Mouse (Mus musculus): ENCODE data around the gene Ung.
A peak's percentile ranks its signal among the peaks of the same experiment; 100 is the strongest.

Gene Ung

GRCm38 (mm10) chr5:114130211-114130605 lies at the start of gene Ung:
Gene Ung (plus strand): TSS chr5:114130386.
- no peak for DNase-seq

- no peak for DNase-seq
These were observed 44.7 kb upstream of the Ung start for GRCm38 (mm10) chr5:114085501-114085900.

GRCm38 (mm10) chr5:114087875-114088480 lies 42.2 kb upstream of the Ung start:
- peak; percentile 61 for DNase-seq

DNA sequence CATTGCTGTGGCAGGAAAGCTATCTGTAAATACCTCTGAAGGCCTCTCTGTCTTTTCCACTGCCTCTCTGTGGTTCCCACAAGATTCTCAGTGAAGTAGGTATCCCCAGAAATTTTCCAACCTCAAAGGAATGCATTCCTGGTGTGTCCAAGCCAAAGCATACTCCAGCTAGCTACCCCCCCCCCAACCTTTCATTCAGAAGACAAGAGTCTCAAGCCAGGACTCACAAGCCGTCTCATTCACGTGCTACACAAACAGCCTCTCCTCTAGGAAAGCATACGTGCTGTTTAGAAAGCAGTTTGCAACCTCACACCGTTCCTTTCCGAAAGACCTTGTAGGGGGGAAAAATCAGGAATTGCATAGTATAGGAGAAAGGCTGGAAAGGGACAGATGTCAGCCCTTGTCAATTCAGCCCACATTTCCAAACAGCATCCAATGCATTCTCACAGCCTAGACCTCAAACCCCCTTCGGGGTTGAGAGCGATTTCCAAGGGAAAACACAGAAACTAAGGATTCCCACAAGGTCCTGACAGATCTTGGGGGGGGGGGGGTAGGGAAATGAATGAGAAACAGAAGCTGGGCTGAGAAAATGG lies 39.7 kb upstream of the Ung start:
- DNase-seq: no peak

- peak; percentile 88 for DNase-seq
These were observed 39.0 kb upstream of the Ung start, which contains the start of gene Svop for GRCm38 (mm10) chr5:114091057-114091807. Gene Svop (minus strand): TSS chr5:114091570.

DNA sequence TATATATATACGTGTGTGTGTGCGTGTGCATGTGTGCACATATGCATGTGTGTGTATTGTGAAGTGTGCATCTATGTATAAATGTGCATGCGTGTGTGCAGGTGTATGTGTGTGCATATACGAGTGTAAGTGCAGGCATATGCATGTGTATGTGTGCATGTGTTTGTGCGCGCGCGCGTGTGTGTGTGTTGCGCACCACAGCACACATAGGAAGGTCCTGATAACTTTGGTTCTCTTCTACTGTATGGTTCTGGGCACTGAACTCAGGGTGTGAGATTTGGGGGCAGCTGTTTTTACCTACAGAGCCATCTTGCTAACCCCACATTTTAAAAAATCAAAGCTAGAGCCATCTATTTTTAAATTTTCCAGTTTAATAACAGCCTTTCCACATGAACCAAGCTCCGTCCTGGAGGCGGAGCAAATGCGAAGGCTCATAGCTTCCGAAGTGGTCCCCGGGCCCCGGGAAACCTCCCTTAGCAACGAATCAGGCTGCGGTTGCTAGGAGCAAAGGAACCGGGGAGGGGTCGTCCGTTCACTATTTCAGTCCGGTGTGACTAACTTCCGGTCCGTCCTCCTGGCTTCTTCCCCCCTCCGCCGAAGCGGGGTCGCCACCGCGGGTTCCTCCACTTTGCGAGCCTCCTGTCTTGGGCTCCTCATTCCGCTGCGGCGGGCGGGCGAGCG lies 30.3 kb upstream of the Ung start:
- DNase-seq: peak; percentile 93

- no peak for DNase-seq
These were observed 29.6 kb upstream of the Ung start for GRCm38 (mm10) chr5:114100390-114101099.

DNA sequence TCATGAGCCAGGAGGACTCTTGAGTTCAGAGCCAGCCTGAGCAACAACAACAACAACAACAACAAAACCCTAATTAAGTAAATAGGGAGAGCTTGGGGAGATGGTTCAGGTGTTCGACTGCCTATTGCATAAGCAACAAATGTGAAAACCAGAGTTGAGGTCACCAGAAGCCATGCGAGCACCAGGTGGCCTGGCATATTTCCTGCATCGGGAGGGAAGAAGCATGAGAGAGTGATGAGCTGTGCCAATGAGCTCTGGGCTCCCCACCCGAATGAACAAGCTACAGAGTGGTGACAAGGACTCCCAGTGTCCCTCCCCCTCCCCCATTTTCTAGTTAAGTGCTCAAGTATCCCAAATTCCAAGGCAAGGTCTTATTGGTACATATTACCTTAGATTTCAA lies 28.3 kb upstream of the Ung start:
- no peak for DNase-seq

DNA sequence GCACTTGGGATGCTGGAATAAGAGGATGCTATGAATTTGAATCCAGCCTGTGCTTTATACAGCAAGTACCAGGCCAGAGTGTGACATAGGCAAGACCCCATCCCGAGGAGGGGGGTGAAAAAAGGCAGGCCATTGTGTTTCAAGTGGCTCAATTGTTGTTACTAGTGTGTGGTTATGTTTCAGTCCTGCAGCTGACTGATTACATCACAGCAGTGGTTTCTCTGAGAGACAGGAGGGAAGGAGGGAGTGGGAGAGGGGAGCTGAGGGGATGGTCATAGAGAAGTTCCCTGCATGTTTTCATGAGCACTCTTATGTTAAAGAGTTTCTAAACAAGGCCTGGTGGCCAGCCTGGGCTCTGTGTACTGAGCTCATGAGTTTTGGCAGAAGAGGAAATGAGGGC lies 27.4 kb upstream of the Ung start:
- peak; percentile 42 for DNase-seq

- DNase-seq: no peak
These were observed 23.7 kb upstream of the Ung start for GRCm38 (mm10) chr5:114106391-114106935.

DNA sequence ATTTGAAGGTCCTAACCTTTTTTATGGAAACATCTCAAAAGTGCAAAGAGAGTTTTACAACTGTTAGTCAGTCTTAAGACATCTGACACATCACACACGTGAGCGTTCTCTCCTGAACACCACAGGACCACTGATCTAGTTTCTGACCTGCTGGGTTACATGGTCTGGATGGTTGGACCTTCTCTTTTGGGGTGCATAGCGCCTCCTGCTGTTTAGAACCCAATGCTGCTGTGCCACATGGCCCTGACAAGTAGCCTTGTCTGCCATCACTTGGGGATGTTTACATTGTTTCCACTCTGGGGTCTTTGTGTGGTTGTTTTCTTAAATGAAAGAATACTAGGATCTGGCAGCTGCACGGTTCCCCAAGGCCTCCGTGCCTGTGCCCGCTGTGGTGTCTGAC lies 16.9 kb upstream of the Ung start:
- DNase-seq: no peak

DNA sequence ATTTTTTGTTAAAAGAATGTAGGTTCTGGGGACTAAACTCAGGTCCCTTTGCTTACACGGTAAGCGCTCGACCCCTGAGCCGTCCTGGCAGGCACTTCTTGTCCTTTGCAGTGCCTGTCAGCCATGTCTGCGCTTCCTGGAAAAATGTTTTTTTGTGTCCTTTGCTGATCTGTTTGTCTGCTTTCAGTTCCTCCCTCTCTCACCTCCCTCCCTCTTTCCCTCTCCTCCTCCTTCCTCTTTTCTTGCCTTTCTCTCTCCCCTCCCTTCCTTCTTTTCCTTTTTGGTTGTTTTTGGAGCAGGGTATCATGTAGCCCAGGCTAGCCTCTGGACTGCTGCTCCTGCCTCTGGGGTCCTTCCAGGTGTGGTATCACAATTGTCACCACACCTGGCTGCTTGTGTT lies 15.2 kb upstream of the Ung start:
- no peak for DNase-seq

DNA sequence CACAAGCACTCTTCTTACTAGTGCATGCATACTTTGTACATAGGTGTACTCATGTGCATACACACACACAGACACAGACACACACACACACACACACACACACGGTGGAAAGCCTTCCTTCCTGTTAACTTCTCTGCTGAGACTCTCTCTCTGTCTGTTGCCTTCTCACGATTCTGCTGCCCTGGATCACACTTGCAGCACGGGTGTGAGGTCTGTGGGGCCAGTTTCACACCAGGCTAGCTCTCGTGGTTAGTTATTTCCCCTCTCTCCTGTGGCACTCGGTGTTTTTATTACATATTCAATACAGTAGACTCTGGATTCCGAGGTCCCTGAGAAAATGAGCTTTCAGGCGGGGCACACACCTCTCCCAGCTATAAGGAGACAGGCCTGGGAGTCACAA lies 13.6 kb upstream of the Ung start:
- no peak for DNase-seq

DNA sequence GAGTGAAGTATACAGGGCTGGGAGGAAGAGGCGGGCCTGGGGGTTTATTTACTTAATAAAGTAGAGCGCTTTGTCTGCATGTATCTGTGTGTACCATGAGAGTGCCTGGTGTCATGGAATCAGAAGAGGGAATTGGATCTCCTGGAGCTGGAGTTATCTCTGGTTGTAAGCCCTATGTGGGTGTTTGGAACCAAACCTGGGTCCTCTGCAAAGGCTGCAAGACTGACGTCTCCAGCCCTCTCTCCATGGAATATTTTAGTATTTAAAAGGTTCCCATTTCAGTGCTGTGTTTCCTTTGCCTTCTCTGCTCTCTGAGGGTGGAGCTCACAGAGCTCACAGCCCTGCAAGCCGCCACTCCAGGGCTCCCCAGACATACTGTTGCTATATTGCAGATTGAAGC lies 10.4 kb upstream of the Ung start:
- DNase-seq: peak; percentile 32

GRCm38 (mm10) chr5:114126008-114126407 lies 4.2 kb upstream of the Ung start:
- no peak for DNase-seq

- DNase-seq: no peak
These were observed 3.5 kb upstream of the Ung start for GRCm38 (mm10) chr5:114126499-114127244.

- peak; percentile 63 for DNase-seq
These were observed 2.5 kb upstream of the Ung start, which contains the start of gene Alkbh2 for GRCm38 (mm10) chr5:114127374-114128349. Gene Alkbh2 (minus strand): TSS chr5:114128218.

DNA sequence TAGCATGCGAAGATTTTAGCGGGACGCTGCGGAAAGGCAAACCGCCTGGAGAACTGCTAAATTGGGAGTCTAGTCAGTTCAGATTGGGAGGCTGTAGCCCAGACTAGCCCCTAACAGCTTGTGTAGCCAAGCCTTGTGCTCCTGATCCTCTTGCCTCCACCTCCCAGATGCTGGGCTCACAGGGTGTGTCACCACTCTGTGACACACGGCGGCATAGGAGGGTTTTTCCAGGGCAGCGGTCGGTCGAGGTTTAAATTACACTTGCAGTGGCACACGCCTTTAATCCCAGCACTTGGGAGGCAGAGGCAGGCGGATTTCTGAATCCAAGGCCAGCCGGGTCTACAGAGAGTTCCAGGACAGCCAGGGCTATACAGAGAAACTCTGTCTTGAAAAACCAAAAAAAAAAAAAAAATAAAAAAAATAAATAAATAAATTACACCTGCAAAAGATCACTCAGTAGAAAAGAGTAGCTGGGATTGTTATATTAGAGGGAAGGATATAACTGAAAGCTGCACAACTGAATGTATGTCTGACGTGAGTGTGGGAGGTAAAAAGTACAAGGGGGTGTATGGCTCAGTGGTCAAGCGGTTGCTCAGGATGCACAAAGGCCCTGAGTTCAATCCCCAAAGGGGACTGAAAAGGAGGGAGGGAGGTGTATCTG lies 506 bp upstream of the Ung start:
- DNase-seq: no peak

- DNase-seq: peak; percentile 93
These were observed 723 bp downstream of the Ung start for GRCm38 (mm10) chr5:114130698-114131520.
